Mouse (Mus musculus): ENCODE data around the gene Ifnz.
"Not testable (repeated sequence)": the region's sequence is repeated elsewhere in the genome, so short reads cannot be mapped to it uniquely, and the experiment has no call there.

DNA sequence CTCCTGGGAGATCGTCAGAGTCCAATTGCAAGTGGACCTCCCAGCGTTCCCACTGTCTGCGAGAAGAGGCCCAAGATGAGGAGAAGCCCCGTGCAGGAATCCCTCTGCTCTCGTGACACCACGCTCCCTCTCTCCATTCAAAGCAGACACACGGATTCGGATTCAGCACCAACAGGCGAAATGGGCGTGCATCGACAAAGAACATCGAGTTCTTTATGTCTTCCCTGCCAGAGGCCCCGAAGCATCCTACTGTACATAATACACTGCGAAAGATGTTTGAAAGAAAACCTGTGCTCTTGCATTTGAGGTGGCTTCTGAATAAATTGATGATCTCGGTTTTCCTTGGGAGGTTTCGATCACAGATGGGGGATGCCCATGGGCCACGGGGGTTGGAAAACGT, 1.6 kb upstream of the Ifnz start:
- not testable (repeated sequence) for TF ChIP-seq CTCF (IDR thresholded peaks at IDR 0.05; ENCODE audit: insufficient read depth, low read length); POLR2A (IDR thresholded peaks at IDR 0.05; ENCODE audit: borderline replicate concordance, extremely low read depth, low read depth, low read length)

Data from lung, adult 2 months (tissue).